Mouse (Mus musculus) intestine, embryonic 16.5 days (tissue): ENCODE results near the gene Ikbip. TPM values are rescaled to one million over a fixed set of nuclear protein-coding genes. Genes with fewer than 3 reads are reported as not detected.

Source experiments
- ATAC-seq: fragments of 200-750 bp; cut with Nextera tagmentation; 2 replicates; pipeline ENCODE4 v1.8.0; 2017; ENCODE audit warnings: moderate TSS enrichment, moderate library complexity
- H3K27ac ChIP-seq: fragments of 300-500 bp; sonication (generic); 2 replicates; pipeline ENCODE4 v1.5.1; 2014; ENCODE audit warnings: mild to moderate bottlenecking, low read length
- H3K27me3 ChIP-seq: fragments of 300-500 bp; sonication (generic); replicated peaks from 2 replicates; pipeline ENCODE4 v1.6.1; 2014; ENCODE audit warnings: low read length, control low read depth, mixed read lengths; ENCODE audit not compliant: control insufficient read depth, insufficient read depth
- H3K36me3 ChIP-seq: fragments of 300-500 bp; sonication (generic); 2 replicates; pipeline ENCODE4 v1.6.1; 2014; ENCODE audit warnings: low read length, control low read depth; ENCODE audit not compliant: control insufficient read depth, insufficient read depth
- H3K4me1 ChIP-seq: fragments of 300-500 bp; sonication (generic); 2 replicates; pipeline ENCODE4 v1.6.1; 2014; ENCODE audit warnings: low read length, control low read depth, mixed read lengths; ENCODE audit not compliant: control insufficient read depth, insufficient read depth
- H3K4me2 ChIP-seq: fragments of 300-500 bp; sonication (generic); 2 replicates; pipeline ENCODE4 v1.6.1; 2014; ENCODE audit warnings: low read depth, low read length, control low read depth
- H3K4me3 ChIP-seq: fragments of 300-500 bp; sonication (generic); 2 replicates; pipeline ENCODE4 v1.5.1; 2014; ENCODE audit warnings: mild to moderate bottlenecking, low read length
- H3K9ac ChIP-seq: fragments of 300-500 bp; sonication (generic); 2 replicates; pipeline ENCODE4 v1.6.1; 2014; ENCODE audit warnings: low read depth, low read length
- H3K9me3 ChIP-seq: fragments of 300-500 bp; sonication (generic); 2 replicates; pipeline ENCODE4 v1.6.1; 2016; ENCODE audit warnings: low read length, control low read depth; ENCODE audit not compliant: control insufficient read depth
- WGBS: fragments of 180-500 bp; shearing (Covaris S2); extraction: QIAGEN DNeasy Blood & Tissue Kit; methylation state at CpG from one replicate; pipeline ENCODE4 v1.1.7; 2014; 5-methylcytosine and 5-hydroxymethylcytosine counted together
- polyA plus RNA-seq: library from polyadenylated mRNA; unstranded; fragments of >200 nt; fragmentation: Nextera tagmentation; extraction: Ambion mirVana; gene quantifications from 2 replicates; pipeline ENCODE4 v1.2.1, GENCODE M21; 2015

The Ikbip gene
- polyA plus RNA-seq, 1 experiment from 2014 or later: 31.7 TPM

DNA sequence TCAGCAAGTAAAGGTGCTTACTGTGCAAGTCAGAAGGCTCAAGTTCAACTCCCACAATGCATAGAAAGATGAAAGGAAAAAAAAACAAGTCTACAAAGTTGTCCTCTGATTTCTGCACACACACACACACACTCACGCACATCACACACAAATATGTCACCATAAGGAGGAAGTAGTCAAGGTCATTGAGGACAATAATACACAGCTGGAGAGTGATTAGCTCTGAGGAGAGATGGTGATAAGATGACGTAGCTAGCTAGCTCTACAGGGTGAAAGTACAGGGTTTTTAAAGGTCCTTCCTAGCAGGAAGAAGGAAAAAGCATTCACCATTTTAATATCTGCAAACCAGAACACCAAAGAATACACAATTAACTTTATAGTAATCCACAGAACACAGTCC, 44.7 kb downstream of the Ikbip start:
- Histone ChIP-seq H3K4me3 (no peak overlapping the region), H3K4me2 (no peak overlapping the region), H3K36me3 (no peaks in the 10 kb centered on the region), H3K27me3 (no peaks in the 10 kb centered on the region), H3K27ac (peak overlapping the region; percentile 45; the same call in 1 of the 2 replicates), H3K9me3 (no peaks in the 10 kb centered on the region), H3K4me1 (no peaks in the 10 kb centered on the region), H3K9ac (no peak overlapping the region)
- no peak for ATAC-seq
- 52% methylated on average over 2 of the region's 2 CpGs for WGBS

- 95% methylated on average over 1 of the region's 1 CpGs for WGBS
- no peak for ATAC-seq
- Histone ChIP-seq H3K27me3 (no peaks in the 10 kb centered on the region), H3K9ac (no peak overlapping the region), H3K27ac (no peak overlapping the region), H3K9me3 (no peaks in the 10 kb centered on the region), H3K36me3 (no peaks in the 10 kb centered on the region), H3K4me1 (no peaks in the 10 kb centered on the region), H3K4me2 (no peak overlapping the region), H3K4me3 (no peak overlapping the region)
These were observed 45.9 kb downstream of the Ikbip start for GRCm38 (mm10) chr10:91128551-91129160.

- ATAC-seq: no peak
- no peak overlapping the region for H3K9ac ChIP-seq
- no peaks in the 10 kb centered on the region for H3K9me3 ChIP-seq
- H3K27me3 ChIP-seq: no peaks in the 10 kb centered on the region
- no peaks in the 10 kb centered on the region for H3K4me1 ChIP-seq
- H3K4me2 ChIP-seq: no peak overlapping the region
- H3K4me3 ChIP-seq: no peak overlapping the region
- no peaks in the 10 kb centered on the region for H3K36me3 ChIP-seq
- WGBS: 87% methylated on average over 3 of the region's 3 CpGs
- H3K27ac ChIP-seq: no peak overlapping the region
These were observed 48.1 kb downstream of the Ikbip start for GRCm38 (mm10) chr10:91130792-91131191.

- 97% methylated on average over 1 of the region's 1 CpGs for WGBS
- peak; percentile 67 for ATAC-seq
- Histone ChIP-seq H3K36me3 (no peaks in the 10 kb centered on the region), H3K4me2 (no peak overlapping the region), H3K9me3 (no peaks in the 10 kb centered on the region), H3K27ac (no peak overlapping the region), H3K9ac (no peak overlapping the region), H3K4me1 (no peaks in the 10 kb centered on the region), H3K4me3 (no peak overlapping the region), H3K27me3 (no peaks in the 10 kb centered on the region)
These were observed 48.8 kb downstream of the Ikbip start for GRCm38 (mm10) chr10:91131565-91131964.

DNA sequence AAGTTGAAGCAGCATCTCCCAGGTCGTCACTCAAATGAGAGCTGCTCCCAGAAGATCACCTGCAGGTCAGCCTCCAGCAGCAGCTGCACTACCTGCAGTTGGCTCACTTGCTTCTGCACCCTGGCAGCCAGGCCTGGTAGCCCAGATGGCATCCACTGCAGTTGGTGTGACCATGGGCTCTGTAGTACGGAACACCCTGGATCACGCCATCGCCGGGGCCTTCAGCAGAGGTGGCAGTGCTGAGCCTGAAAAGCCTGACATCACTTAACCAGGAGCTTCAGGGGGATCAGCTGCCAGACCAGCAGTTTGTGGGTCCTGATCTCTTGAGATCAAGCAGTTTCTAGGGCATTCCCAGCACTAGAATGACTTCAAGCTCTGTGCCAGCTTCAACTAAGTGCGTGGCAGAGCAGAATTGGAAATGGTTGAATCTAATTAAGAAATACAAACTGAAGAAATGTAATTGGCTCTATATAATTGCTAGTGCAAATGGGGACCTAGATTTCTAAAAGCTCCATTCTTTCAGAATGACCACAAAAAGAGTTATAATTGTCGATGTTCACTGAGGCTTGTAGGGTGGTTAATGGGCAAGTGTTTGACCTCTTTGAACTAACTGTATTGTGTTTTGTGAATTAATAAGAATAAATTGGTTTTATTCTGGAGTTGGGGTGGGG, 52.7 kb downstream of the Ikbip start:
- H3K36me3 ChIP-seq: no peaks in the 10 kb centered on the region
- H3K9ac ChIP-seq: no peak overlapping the region
- H3K4me2 ChIP-seq: no peak overlapping the region
- no peaks in the 10 kb centered on the region for H3K4me1 ChIP-seq
- H3K27me3 ChIP-seq: no peaks in the 10 kb centered on the region
- no peak overlapping the region for H3K4me3 ChIP-seq
- ATAC-seq: no peak
- WGBS: 85% methylated on average over 7 of the region's 7 CpGs
- H3K9me3 ChIP-seq: no peaks in the 10 kb centered on the region
- H3K27ac ChIP-seq: no peak overlapping the region

GRCm38 (mm10) chr10:91137400-91137799, 54.7 kb downstream of the Ikbip start:
- Histone ChIP-seq H3K4me3 (no peak overlapping the region), H3K27me3 (no peaks in the 10 kb centered on the region), H3K36me3 (no peaks in the 10 kb centered on the region), H3K4me1 (no peaks in the 10 kb centered on the region), H3K4me2 (no peak overlapping the region), H3K9ac (no peak overlapping the region), H3K27ac (no peak overlapping the region), H3K9me3 (no peaks in the 10 kb centered on the region)
- 80% methylated on average over 9 of the region's 9 CpGs for WGBS
- no peak for ATAC-seq

DNA sequence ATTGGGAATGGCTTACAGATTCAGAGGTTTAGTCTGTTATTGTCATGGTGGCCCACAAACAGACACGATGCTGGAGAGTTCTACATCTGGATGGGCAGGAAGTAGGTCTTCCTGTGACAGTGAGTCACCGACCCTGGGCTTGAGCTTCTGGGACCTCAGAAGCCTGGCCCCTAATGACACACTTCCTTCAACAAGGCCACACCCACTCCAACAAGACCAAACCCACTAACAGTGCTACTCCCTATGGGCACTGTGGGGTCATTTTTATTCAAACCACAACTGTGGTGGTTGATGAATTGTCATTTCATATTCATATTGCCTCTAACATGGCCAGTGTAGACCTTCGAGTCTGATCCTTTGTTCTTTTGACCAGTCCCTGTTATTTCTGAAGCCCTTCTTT, 55.6 kb downstream of the Ikbip start:
- Histone ChIP-seq H3K9me3 (no peaks in the 10 kb centered on the region), H3K27me3 (no peaks in the 10 kb centered on the region), H3K27ac (no peak overlapping the region; the same call in 1 of the 2 replicates), H3K4me3 (no peak overlapping the region), H3K36me3 (no peaks in the 10 kb centered on the region), H3K9ac (no peak overlapping the region), H3K4me2 (no peak overlapping the region), H3K4me1 (no peaks in the 10 kb centered on the region)
- 77% methylated on average over 3 of the region's 3 CpGs for WGBS
- ATAC-seq: peak; percentile 55

GRCm38 (mm10) chr10:91139148-91139766, 56.5 kb downstream of the Ikbip start:
- Histone ChIP-seq H3K4me2 (no peak overlapping the region), H3K36me3 (no peaks in the 10 kb centered on the region), H3K4me1 (no peaks in the 10 kb centered on the region), H3K9ac (no peak overlapping the region), H3K4me3 (no peak overlapping the region), H3K27me3 (no peaks in the 10 kb centered on the region), H3K9me3 (no peaks in the 10 kb centered on the region), H3K27ac (peak overlapping the region; percentile 47)
- 81% methylated on average over 14 of the region's 14 CpGs for WGBS
- peak; percentile 54 for ATAC-seq

DNA sequence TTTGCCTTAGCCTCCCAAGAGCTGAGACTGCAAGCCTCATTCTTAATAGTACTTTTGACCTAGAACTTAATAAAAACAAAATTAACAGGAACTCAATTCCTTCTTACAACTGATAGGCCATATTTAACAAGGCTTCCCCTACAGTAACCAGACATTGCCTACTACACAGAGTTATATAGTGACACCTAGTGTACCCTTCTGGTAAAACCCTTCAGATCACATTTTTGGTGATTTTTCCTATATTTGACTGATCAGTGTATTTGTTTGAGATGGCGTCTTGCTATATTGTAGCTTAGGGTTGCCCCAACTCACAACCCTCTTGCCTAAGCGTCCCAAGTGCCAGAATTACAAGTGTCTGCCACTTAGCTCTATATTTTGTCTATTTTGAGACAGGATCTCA, 58.8 kb downstream of the Ikbip start:
- no peak overlapping the region for H3K4me2 ChIP-seq
- no peak overlapping the region for H3K9ac ChIP-seq
- ATAC-seq: no peak
- no peak overlapping the region for H3K27ac ChIP-seq
- no peaks in the 10 kb centered on the region for H3K9me3 ChIP-seq
- H3K4me1 ChIP-seq: no peaks in the 10 kb centered on the region
- 29% methylated on average over 2 of the region's 2 CpGs for WGBS
- H3K27me3 ChIP-seq: no peaks in the 10 kb centered on the region
- no peak overlapping the region for H3K4me3 ChIP-seq
- no peaks in the 10 kb centered on the region for H3K36me3 ChIP-seq
